Mouse (Mus musculus) lung, adult 2 months (tissue): ENCODE results near the gene Lrsam1.

Experiments
- CTCF ChIP-seq: fragments of 200-500 bp; IDR thresholded peaks from 2 replicates; pipeline ENCODE4 v1.5.1; 2011; ENCODE audit warnings: mild to moderate bottlenecking, low read length, control low read depth; ENCODE audit not compliant: insufficient read depth
- POLR2A ChIP-seq: fragments of 200-500 bp; IDR thresholded peaks from 2 replicates; pipeline ENCODE4 v1.6.1; 2011; ENCODE audit warnings: low read depth, mild to moderate bottlenecking, control low read depth, low read length, borderline replicate concordance; ENCODE audit errors: extremely low read depth

DNA sequence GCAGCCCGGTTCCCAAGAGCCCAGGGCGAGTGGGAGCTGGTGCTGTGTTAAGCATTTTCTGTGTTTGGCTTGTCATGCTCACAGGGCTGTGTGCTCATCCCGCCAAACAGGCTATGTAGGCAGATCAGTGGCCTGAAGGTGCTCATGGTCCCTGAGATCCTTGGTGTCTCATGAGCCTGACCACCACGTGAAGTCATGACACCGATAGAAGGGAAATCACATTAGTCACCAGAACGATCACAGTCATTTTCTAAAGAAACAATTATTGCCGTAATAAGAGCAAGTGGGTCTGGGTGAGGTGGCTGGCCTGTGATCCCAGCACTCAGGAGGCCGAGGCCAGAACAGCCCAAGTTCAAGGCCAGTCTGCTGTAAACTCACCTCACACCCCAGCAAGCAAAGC is 54.0 kb downstream of the Lrsam1 start:
- no peak for TF ChIP-seq CTCF
- 0 out of 2 replicates have a peak, but pooled peaks have one; percentile 7 for TF ChIP-seq POLR2A
